Mouse (Mus musculus) forebrain, embryonic 10.5 days (tissue): ENCODE results near the gene Cby3. TPM values are rescaled to one million over a fixed set of nuclear protein-coding genes. Genes with fewer than 3 reads are reported as not detected.
A peak's percentile ranks its signal among the peaks of the same experiment; 100 is the strongest.

Experiments used
- DNase-seq: peaks from one replicate; pipeline ENCODE4 v3.0.0-alpha.2; 2017; ENCODE audit warnings: low spot score; ENCODE audit errors: extremely low spot score
- H3K27ac ChIP-seq: fragments of 300-500 bp; sonication (generic); 2 replicates; pipeline ENCODE4 v1.5.1; 2016; ENCODE audit warnings: mild to moderate bottlenecking
- H3K27me3 ChIP-seq: fragments of 300-500 bp; sonication (generic); 2 replicates; pipeline ENCODE4 v1.6.1; 2016; ENCODE audit warnings: mild to moderate bottlenecking; ENCODE audit not compliant: poor library complexity, severe bottlenecking
- H3K36me3 ChIP-seq: fragments of 300-500 bp; sonication (generic); replicated peaks from 2 replicates; pipeline ENCODE4 v1.6.1; 2016; ENCODE audit warnings: mild to moderate bottlenecking, moderate library complexity
- H3K4me1 ChIP-seq: fragments of 300-500 bp; sonication (generic); 2 replicates; pipeline ENCODE4 v1.6.1; 2016
- H3K4me3 ChIP-seq: fragments of 300-500 bp; sonication (generic); 2 replicates; pipeline ENCODE4 v1.5.1; 2016; ENCODE audit warnings: mild to moderate bottlenecking, moderate library complexity
- H3K9me3 ChIP-seq: fragments of 300-500 bp; sonication (generic); 2 replicates; pipeline ENCODE4 v1.6.1; 2016; ENCODE audit warnings: mild to moderate bottlenecking, moderate library complexity
- WGBS: fragments of 180-500 bp; shearing (Covaris S2); methylation state at CpG from one replicate; pipeline ENCODE4 v1.1.7; 2016; 5-methylcytosine and 5-hydroxymethylcytosine counted together
- microRNA counts: library from miRNA; unstranded; fragments of <30 nt; microRNA quantifications from one replicate; lab custom pipeline; 2017
- microRNA-seq: library from miRNA; unstranded; fragments of <30 nt; microRNA quantifications from one replicate; pipeline ENCODE4, GENCODE M21; 2017
- polyA plus RNA-seq: library from polyadenylated mRNA; unstranded; fragments of >200 nt; fragmentation: Nextera tagmentation; extraction: Ambion mirVana; gene quantifications from 2 replicates; pipeline ENCODE4 v1.2.1, GENCODE M21; 2016

Gene Cby3
- polyA plus RNA-seq, 1 experiment from 2014 or later = 0.57 TPM

DNA sequence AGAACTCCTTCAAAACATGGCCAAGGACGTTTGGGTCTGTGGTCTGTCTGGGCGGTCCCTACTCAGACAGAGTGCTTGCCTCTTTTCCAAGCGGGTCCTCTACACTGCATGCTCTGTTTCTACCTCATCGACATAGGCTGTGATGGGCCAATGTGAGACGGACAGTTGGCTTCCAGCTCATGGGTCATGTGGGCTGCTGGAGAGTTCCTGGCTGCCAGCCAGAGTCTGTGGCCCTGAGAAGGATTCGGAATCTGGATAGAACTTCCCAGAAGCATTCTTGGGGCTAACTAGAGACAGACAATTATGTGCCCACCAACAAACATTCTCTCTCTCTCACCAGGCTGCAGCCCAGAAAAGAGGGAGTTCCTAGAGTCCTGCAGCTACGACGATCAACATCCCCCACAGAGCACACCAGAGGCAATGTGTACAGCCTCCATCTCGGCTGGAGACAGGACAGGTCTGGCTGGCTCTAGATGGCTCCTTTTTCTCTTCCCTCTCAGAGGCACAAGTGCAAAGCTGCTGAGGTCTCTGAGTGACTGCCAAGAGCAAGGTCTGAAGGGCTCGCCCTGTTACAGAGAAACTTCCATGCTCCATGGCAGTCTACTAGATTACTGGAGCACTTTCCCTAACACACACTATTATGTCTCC, 49.2 kb downstream of the Cby3 start:
- 85% methylated on average over 10 of the region's 10 CpGs for WGBS
- Histone ChIP-seq H3K9me3 (no peaks in the 10 kb centered on the region), H3K4me3 (no peak overlapping the region), H3K27ac (no peak overlapping the region), H3K4me1 (no peaks in the 10 kb centered on the region), H3K27me3 (no peaks in the 10 kb centered on the region), H3K36me3 (peaks cover 82% of the 10 kb centered on the region)
- DNase-seq = no peak

DNA sequence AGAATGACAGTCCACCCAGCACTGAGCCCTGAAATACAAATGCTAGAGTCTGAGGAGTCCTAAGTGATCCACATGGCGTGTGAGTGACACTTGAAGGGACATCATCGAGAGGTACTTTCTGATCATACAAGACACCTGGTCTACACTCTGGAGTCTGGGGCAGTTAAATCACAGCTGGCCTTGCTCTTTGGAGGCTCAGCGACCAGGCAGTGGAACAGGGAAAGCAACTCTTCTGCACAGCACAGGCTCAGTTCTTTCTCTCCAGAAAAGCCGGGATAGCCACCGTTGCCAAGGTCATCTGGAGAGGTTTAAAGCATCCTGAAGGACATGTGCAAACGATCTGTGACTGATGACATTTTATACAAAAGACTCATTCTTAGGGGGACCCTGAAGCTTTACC, 53.0 kb downstream of the Cby3 start:
- no peaks in the 10 kb centered on the region for H3K4me1 ChIP-seq

More for the DNA sequence above, 53.0 kb downstream of the Cby3 start:
- H3K27me3 ChIP-seq = no peaks in the 10 kb centered on the region
- no peak for DNase-seq
- WGBS = 76% methylated on average over 6 of the region's 6 CpGs
- no peaks in the 10 kb centered on the region for H3K9me3 ChIP-seq
- no peak overlapping the region for H3K27ac ChIP-seq
- no peak overlapping the region for H3K4me3 ChIP-seq
- peaks cover 74% of the 10 kb centered on the region for H3K36me3 ChIP-seq

MicroRNAs within 50 kb of the gene (microRNA counts, 519-probe panel; counts per million panel counts)
- microRNA mmu-miR-804 (lab: Ali Mortazavi, UCI) = 4,534 counts per million, percentile 80 among the panel's probes with 10 or more counts

Small RNAs within 50 kb of the gene (microRNA-seq; reads per million reads assigned to microRNA genes)
- not detected for gene Mir804

Other genes with a start within 250 kb of the Cby3 start
- 32.5 TPM in 2 replicates for gene Tbc1d9b, start 223.1 kb upstream of the Cby3 start, polyA plus RNA-seq
- gene Mrnip, start 180.0 kb upstream of the Cby3 start, polyA plus RNA-seq = 22.8 and 25.9 TPM in 2 replicates
- gene Sqstm1, start 143.6 kb upstream of the Cby3 start, polyA plus RNA-seq = 117 and 122 TPM in 2 replicates
- gene Mgat4b, start 143.6 kb upstream of the Cby3 start, polyA plus RNA-seq = 10.8 and 13.2 TPM in 2 replicates
- gene Ltc4s, start 115.8 kb upstream of the Cby3 start, polyA plus RNA-seq = 0.79 and 1.1 TPM in 2 replicates
- 5.4 and 5.8 TPM in 2 replicates for gene Maml1, start 62.2 kb upstream of the Cby3 start, polyA plus RNA-seq
- 334 and 352 TPM in 2 replicates for gene Canx, start 28.8 kb upstream of the Cby3 start, polyA plus RNA-seq
- gene Hnrnph1, start 22.5 kb downstream of the Cby3 start, polyA plus RNA-seq = 634 and 666 TPM in 2 replicates
- gene Rufy1, start 76.7 kb downstream of the Cby3 start, polyA plus RNA-seq = 23.1 and 24.0 TPM in 2 replicates
- 0.19 and 0.60 TPM in 2 replicates for gene Adamts2, start 247.6 kb downstream of the Cby3 start, polyA plus RNA-seq